Mouse (Mus musculus) C2C12 (cell line): Measurements from ENCODE around the gene Pafah2. TPM values are rescaled to one million over a fixed set of nuclear protein-coding genes. Genes with fewer than 3 reads are reported as not detected.

Experiments
- H3K27me3 ChIP-seq: one replicate; pipeline ENCODE4 v1.6.1; 2011; ENCODE audit not compliant: control insufficient read depth, insufficient read depth, insufficient read length
- H3K36me3 ChIP-seq: one replicate; pipeline ENCODE4 v1.6.1; 2011; ENCODE audit not compliant: control insufficient read depth, insufficient read depth
- H3K4me3 ChIP-seq: one replicate; pipeline ENCODE4 v1.5.1; 2011; ENCODE audit warnings: mild to moderate bottlenecking, control low read depth; ENCODE audit not compliant: poor library complexity, insufficient read depth, severe bottlenecking
- H3K79me2 ChIP-seq: one replicate; pipeline ENCODE4 v1.6.1; 2011; ENCODE audit not compliant: control insufficient read depth, insufficient read depth
- H3K79me3 ChIP-seq: one replicate; pipeline ENCODE4 v1.6.1; 2011; ENCODE audit warnings: low read depth, control low read depth
- H3ac ChIP-seq: one replicate; pipeline ENCODE3; 2011; ENCODE audit warnings: low read depth; ENCODE audit not compliant: control insufficient read depth, insufficient read length
- CEBPB ChIP-seq: IDR thresholded peaks from one replicate; pipeline ENCODE4 v1.6.1; 2011; ENCODE audit warnings: low read depth, mild to moderate bottlenecking, control low read depth, moderate library complexity
- CTCF ChIP-seq: IDR thresholded peaks from one replicate; pipeline ENCODE4 v1.5.1; 2011; ENCODE audit not compliant: control insufficient read depth, insufficient read depth, insufficient read length
- FOSL1 ChIP-seq: IDR thresholded peaks from one replicate; pipeline ENCODE4 v1.8.0; 2011; ENCODE audit warnings: mild to moderate bottlenecking, low read length; ENCODE audit not compliant: poor library complexity, insufficient read depth, severe bottlenecking
- MAX ChIP-seq: IDR thresholded peaks from one replicate; pipeline ENCODE4 v1.6.1; 2011; ENCODE audit warnings: mild to moderate bottlenecking, control low read depth
- MYOD1 ChIP-seq: IDR thresholded peaks from one replicate; pipeline ENCODE4 v1.6.1; 2011; ENCODE audit warnings: low read depth; ENCODE audit not compliant: control insufficient read depth, insufficient read length
- MYOG ChIP-seq: IDR thresholded peaks from one replicate; pipeline ENCODE4 v1.6.1; 2011; ENCODE audit not compliant: control insufficient read depth, insufficient read length; ENCODE audit errors: extremely low read depth
- USF1 ChIP-seq: IDR thresholded peaks from one replicate; pipeline ENCODE4 v1.6.1; 2011; ENCODE audit warnings: low read depth, mild to moderate bottlenecking, control low read depth, moderate library complexity
- polyA plus RNA-seq: library from polyadenylated mRNA; unstranded; fragments of >200 nt; fragmentation: generic; extraction: Trizol; gene quantifications from one replicate; pipeline ENCODE4 v1.2.1, GENCODE M21; 2012; ENCODE audit warnings: missing spikeins

The Pafah2 gene
- polyA plus RNA-seq, 1 experiment, result 9.0 TPM

DNA sequence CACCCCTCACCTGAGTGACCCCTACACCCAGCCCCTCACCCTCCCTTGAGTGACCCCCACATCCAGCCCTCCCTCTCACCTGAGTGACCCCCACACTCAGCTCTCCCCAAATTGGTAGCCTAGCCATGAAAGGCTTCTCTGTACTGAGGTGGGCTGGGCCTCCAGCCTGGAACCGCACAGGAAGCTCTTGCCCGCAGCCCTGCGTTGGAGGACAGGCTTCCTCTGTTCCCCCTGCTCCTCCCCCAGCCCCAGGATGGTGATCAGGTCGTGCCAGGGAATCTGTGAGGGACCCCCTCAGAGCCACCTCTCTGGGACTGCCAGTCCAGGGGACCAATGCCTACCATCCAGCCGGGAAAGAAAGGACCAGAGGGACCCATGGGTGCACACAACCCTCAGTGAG is 30.8 kb upstream of the Pafah2 start:
- no peaks in the 10 kb centered on the region for H3K79me3 ChIP-seq
- H3ac ChIP-seq, result no peak overlapping the region
- no peaks in the 10 kb centered on the region for H3K79me2 ChIP-seq
- peaks cover 51% of the 10 kb centered on the region for H3K27me3 ChIP-seq
- TF ChIP-seq CTCF (no peak), CEBPB (no peak), MYOD1 (no peak), MYOG (no peak), MAX (no peak), USF1 (no peak), FOSL1 (no peak)
- no peak overlapping the region for H3K4me3 ChIP-seq
- no peaks in the 10 kb centered on the region for H3K36me3 ChIP-seq

DNA sequence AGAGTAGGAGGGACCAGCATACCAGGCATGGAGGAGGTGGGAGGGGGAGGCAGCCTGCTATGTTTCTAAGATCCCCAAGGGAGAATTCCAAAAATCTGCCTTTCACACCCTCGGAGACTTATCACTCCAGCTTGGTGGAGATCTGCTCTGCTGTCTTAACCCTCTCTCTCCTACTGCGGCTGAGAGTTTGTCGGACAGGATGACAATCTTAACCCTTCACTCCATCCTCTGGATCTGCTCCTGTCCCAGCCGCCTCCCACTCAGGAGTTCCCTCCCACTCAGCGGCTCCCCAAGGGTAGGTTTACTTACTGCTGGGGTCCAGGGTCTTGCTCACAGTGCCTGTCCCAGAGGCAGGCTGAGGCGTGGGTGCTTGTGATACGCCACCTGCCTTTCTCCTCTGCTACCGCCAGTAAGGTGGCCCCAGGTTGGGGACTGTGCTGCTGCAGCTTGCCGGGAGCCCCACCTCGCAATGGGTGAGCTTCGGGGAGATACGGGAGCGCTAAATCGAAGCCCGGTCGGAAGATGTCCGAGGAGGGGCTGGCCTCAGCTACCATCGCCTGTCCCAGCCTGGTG is 25.4 kb upstream of the Pafah2 start:
- H3K27me3 ChIP-seq, result peaks cover 51% of the 10 kb centered on the region
- no peak overlapping the region for H3K4me3 ChIP-seq

DNA sequence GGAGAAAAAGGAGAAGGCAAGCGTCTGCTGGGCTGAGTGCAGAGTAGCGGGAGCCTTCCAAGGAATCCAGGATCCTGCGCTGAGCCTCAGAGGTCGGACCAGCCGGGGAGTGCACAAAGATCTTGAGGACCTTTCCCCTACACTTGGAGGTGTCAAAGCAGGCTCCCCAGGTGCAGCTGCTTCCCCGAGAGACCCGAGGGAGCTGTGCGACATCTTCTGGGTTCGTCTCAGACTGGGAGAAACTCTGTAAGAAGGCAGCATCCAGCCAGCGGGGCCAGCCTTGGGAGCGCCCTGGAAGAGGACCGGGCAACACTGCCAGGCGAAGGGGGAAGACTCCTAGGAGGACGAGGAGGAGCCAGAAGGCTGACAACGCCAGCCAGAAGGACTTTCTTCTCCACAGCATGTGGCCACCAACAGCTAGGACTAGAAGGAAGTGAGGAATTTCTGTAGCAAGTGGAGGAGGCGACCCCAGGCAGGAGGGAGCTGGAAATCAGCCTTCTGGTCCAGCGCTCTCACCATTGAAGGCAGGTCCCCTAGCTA is 24.7 kb upstream of the Pafah2 start:
- Histone ChIP-seq H3ac (no peak overlapping the region), H3K36me3 (no peaks in the 10 kb centered on the region), H3K4me3 (no peak overlapping the region), H3K27me3 (peaks cover 45% of the 10 kb centered on the region), H3K79me3 (no peaks in the 10 kb centered on the region), H3K79me2 (no peaks in the 10 kb centered on the region)
- TF ChIP-seq MYOG, result no peak
- TF ChIP-seq FOSL1, result no peak
- TF ChIP-seq CEBPB, result no peak
- no peak for TF ChIP-seq CTCF
- no peak for TF ChIP-seq MYOD1
- TF ChIP-seq MAX, result no peak
- no peak for TF ChIP-seq USF1

More for the DNA sequence above, 25.4 kb upstream of the Pafah2 start:
- H3K36me3 ChIP-seq, result no peaks in the 10 kb centered on the region
- no peaks in the 10 kb centered on the region for H3K79me3 ChIP-seq
- no peaks in the 10 kb centered on the region for H3K79me2 ChIP-seq
- no peak for TF ChIP-seq CEBPB
- no peak overlapping the region for H3ac ChIP-seq

DNA sequence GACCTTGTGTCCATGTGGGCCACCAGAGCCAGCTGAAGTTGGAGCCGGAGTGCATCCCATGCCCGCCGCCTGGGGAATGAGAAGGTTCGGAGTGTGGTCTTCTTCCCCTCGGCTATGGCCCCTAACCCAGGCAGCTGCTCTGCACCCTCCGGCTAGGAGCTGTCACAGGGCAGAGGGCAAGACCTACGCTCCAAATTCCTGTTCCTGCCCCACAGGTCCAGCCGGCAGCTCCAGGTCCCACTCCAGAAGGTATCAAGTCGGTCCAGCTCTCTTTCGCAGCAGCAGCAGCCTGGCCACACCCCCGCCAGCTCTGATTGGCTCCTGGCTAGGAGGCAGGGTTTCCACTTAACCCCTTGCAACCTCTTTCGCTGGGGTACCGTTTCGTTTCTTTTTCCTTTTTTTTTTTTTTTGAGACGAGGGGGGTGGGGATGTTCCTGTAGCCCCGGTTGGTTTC is 23.8 kb upstream of the Pafah2 start:
- TF ChIP-seq MYOG, result no peak
- TF ChIP-seq MYOD1, result no peak
- TF ChIP-seq USF1, result no peak
- no peak for TF ChIP-seq MAX
- TF ChIP-seq FOSL1, result no peak
- TF ChIP-seq CTCF, result no peak
- no peak for TF ChIP-seq CEBPB
- H3K4me3 ChIP-seq, result no peak overlapping the region
- no peaks in the 10 kb centered on the region for H3K36me3 ChIP-seq
- H3K79me3 ChIP-seq, result no peaks in the 10 kb centered on the region
- no peak overlapping the region for H3ac ChIP-seq
- H3K27me3 ChIP-seq, result peaks cover 40% of the 10 kb centered on the region
- H3K79me2 ChIP-seq, result no peaks in the 10 kb centered on the region

DNA sequence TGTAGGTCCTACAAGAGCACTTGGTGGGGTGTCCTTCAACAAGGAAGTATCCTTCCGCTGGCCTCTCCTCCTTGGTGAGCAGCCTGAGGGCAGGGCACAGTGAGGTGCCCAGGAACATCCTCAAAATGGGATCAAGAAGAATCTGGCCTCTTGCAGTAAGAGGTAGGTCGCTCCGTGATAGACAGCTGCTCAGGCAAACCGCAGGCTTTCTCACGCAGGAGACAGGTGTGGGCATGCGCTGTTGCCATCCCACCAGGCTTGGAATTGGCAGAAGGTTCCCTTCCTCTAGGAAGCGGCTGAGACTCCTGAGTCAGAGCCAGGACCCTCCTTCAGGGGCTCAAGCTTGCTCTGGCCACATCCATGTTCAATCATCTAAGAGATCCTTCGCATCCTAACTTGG is 22.8 kb upstream of the Pafah2 start:
- H3K4me3 ChIP-seq, result no peak overlapping the region

DNA sequence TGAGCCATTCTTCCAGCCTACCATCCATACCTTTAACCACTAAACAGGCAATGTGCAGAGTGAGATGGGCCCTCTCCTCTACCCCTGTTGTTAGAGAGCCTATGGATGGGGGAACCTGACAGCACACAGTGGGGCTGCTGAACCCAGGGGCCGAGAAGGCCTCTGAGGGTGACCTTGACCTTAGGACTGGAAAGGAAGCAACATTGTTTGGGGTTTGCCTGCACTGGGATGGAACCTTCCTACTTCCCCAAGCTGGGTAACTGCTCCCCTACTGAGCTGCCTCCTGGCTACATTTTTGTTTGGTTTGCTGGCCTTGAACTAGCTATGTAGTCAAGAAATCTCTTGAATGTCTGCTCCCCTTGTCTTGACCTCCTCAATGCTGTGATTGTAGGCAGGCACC is 21.8 kb upstream of the Pafah2 start:
- Histone ChIP-seq H3ac (no peak overlapping the region), H3K36me3 (no peaks in the 10 kb centered on the region), H3K4me3 (no peak overlapping the region), H3K79me3 (no peaks in the 10 kb centered on the region), H3K27me3 (peaks cover 26% of the 10 kb centered on the region), H3K79me2 (no peaks in the 10 kb centered on the region)
- no peak for TF ChIP-seq CTCF
- TF ChIP-seq USF1, result no peak
- no peak for TF ChIP-seq CEBPB
- no peak for TF ChIP-seq MAX
- TF ChIP-seq MYOD1, result no peak
- no peak for TF ChIP-seq MYOG
- no peak for TF ChIP-seq FOSL1

More for the DNA sequence above, 22.8 kb upstream of the Pafah2 start:
- Histone ChIP-seq H3K27me3 (peaks cover 34% of the 10 kb centered on the region), H3K79me2 (no peaks in the 10 kb centered on the region), H3K79me3 (no peaks in the 10 kb centered on the region), H3ac (no peak overlapping the region), H3K36me3 (no peaks in the 10 kb centered on the region)
- TF ChIP-seq MYOD1, result no peak
- no peak for TF ChIP-seq USF1
- no peak for TF ChIP-seq CTCF
- TF ChIP-seq MYOG, result no peak
- no peak for TF ChIP-seq CEBPB
- no peak for TF ChIP-seq FOSL1
- TF ChIP-seq MAX, result no peak
